Mouse (Mus musculus) G1E (cell line): Measurements from ENCODE around the gene Gfpt1. TPM values are rescaled to one million over a fixed set of nuclear protein-coding genes. Genes with fewer than 3 reads are reported as not detected.

ENCODE experiments used
- ATAC-seq: 2 replicates; pipeline ENCODE4 v1.8.0; 2016; ENCODE audit warnings: mild to moderate bottlenecking; ENCODE audit not compliant: insufficient number of reproducible peaks, poor library complexity, low FRiP score, severe bottlenecking; ENCODE audit errors: extremely low read depth
- DNase-seq: peaks from one replicate; pipeline ENCODE4 v3.0.0; 2012; ENCODE audit warnings: low spot score
- H3K27me3 ChIP-seq: 2 replicates; pipeline ENCODE4 v1.6.1; 2012; ENCODE audit warnings: mild to moderate bottlenecking, low read length, inconsistent platforms; ENCODE audit not compliant: insufficient read depth
- H3K36me3 ChIP-seq: replicated peaks from 2 replicates; pipeline ENCODE3; 2012; ENCODE audit warnings: mild to moderate bottlenecking, inconsistent platforms
- H3K4me1 ChIP-seq: 2 replicates; pipeline ENCODE4 v1.6.1; 2012; ENCODE audit warnings: low read depth, low read length, inconsistent platforms, mixed read lengths; ENCODE audit not compliant: insufficient read depth
- H3K4me3 ChIP-seq: 2 replicates; pipeline ENCODE4 v1.5.1; 2012; ENCODE audit warnings: low read depth, mild to moderate bottlenecking, inconsistent platforms, low read length, moderate library complexity, mixed read lengths
- H3K9me3 ChIP-seq: replicated peaks from 2 replicates; pipeline ENCODE4 v1.6.1; 2012; ENCODE audit warnings: inconsistent platforms
- CTCF ChIP-seq: IDR thresholded peaks from 2 replicates; pipeline ENCODE4 v1.5.1; 2012; ENCODE audit warnings: low read depth, low read length, inconsistent platforms, mixed read lengths
- GATA1 ChIP-seq: IDR thresholded peaks from 2 replicates; pipeline ENCODE4 v1.6.1; 2012; ENCODE audit warnings: borderline replicate concordance, low read length, inconsistent platforms, mixed read lengths
- GATA2 ChIP-seq: IDR thresholded peaks from 2 replicates; pipeline ENCODE4 v1.6.1; 2012; ENCODE audit warnings: low read depth, low read length, inconsistent platforms, borderline replicate concordance
- POLR2AphosphoS5 ChIP-seq: IDR thresholded peaks from 2 replicates; pipeline ENCODE4 v1.6.1; 2012; ENCODE audit warnings: low read depth, low read length, inconsistent platforms; ENCODE audit not compliant: insufficient replicate concordance
- TAL1 ChIP-seq: conservative IDR thresholded peaks from 2 replicates; pipeline ENCODE4 v1.6.1; 2012; ENCODE audit warnings: low read depth, low read length, inconsistent platforms, mixed read lengths
- polyA plus RNA-seq: library from polyadenylated mRNA; stranded (reverse); fragments of >175 nt; gene quantifications from 2 replicates; pipeline ENCODE4 v1.2.3, GENCODE M21; 2012
- total RNA-seq, 2 experiments: library from RNA; stranded (forward) in 1 of 2; stranded (reverse) in 1 of 2; fragments of 200-1000 nt in 1 of 2; fragments of >200 nt in 1 of 2; fragmentation: Nextera tagmentation in 1 of 2; gene quantifications; 2 replicates each; pipeline ENCODE4 v1.2.3; 2014 to 2017

Gene Gfpt1
- total and polyA plus RNA-seq, 3 experiments, result 78.7 to 196 (median 99.2) TPM

GRCm38 (mm10) chr6:87133520-87133919 lies 90.9 kb downstream of the Gfpt1 start:
- peaks cover 32% of the 10 kb centered on the region for H3K27me3 ChIP-seq
- H3K9me3 ChIP-seq, result peaks cover 5% of the 10 kb centered on the region; the same call in 1 of the 2 replicates
- no peak for TF ChIP-seq GATA1
- no peak for TF ChIP-seq GATA2
- no peak for TF ChIP-seq CTCF
- TF ChIP-seq TAL1, result no peak
- TF ChIP-seq POLR2AphosphoS5, result no peak
- no peak for DNase-seq
- no peak for ATAC-seq
- no peaks in the 10 kb centered on the region for H3K36me3 ChIP-seq
- no peak overlapping the region for H3K4me3 ChIP-seq
- peaks cover 4% of the 10 kb centered on the region for H3K4me1 ChIP-seq

- ATAC-seq, result no peak
- peaks cover 7% of the 10 kb centered on the region for H3K4me1 ChIP-seq
- no peak for TF ChIP-seq POLR2AphosphoS5
- TF ChIP-seq GATA1, result no peak
- no peak for TF ChIP-seq TAL1
- no peak for TF ChIP-seq CTCF
- no peak for TF ChIP-seq GATA2
- no peak for DNase-seq
- peaks cover 5% of the 10 kb centered on the region; the same call in 1 of the 2 replicates for H3K9me3 ChIP-seq
- H3K36me3 ChIP-seq, result no peaks in the 10 kb centered on the region
- peaks cover 29% of the 10 kb centered on the region for H3K27me3 ChIP-seq
- H3K4me3 ChIP-seq, result no peak overlapping the region
Observed at GRCm38 (mm10) chr6:87133966-87134546, 91.4 kb downstream of the Gfpt1 start.

- no peak for TF ChIP-seq POLR2AphosphoS5
- no peak for TF ChIP-seq GATA2
- no peak for TF ChIP-seq GATA1
- no peak for TF ChIP-seq TAL1
- no peak for TF ChIP-seq CTCF
- ATAC-seq (no peak), DNase-seq (no peak)
Observed at GRCm38 (mm10) chr6:87138479-87138878, 95.8 kb downstream of the Gfpt1 start.

GRCm38 (mm10) chr6:87139796-87140553 lies 97.3 kb downstream of the Gfpt1 start:
- ATAC-seq (no peak), DNase-seq (no peak)
- Histone ChIP-seq H3K4me1 (peaks cover 13% of the 10 kb centered on the region), H3K27me3 (peaks cover 49% of the 10 kb centered on the region), H3K4me3 (no peak overlapping the region), H3K36me3 (no peaks in the 10 kb centered on the region), H3K9me3 (no peaks in the 10 kb centered on the region)
- TF ChIP-seq CTCF (no peak), GATA2 (no peak), GATA1 (no peak), TAL1 (no peak), POLR2AphosphoS5 (no peak)

More at GRCm38 (mm10) chr6:87138479-87138878, 95.8 kb downstream of the Gfpt1 start:
- Histone ChIP-seq H3K4me3 (no peak overlapping the region), H3K36me3 (no peaks in the 10 kb centered on the region), H3K27me3 (peaks cover 52% of the 10 kb centered on the region), H3K9me3 (no peaks in the 10 kb centered on the region), H3K4me1 (peaks cover 13% of the 10 kb centered on the region)

Other genes with a start within 250 kb of the Gfpt1 start
- 0.68 and 3.5 TPM in 2 replicates for gene Anxa4, start 249.3 kb upstream of the Gfpt1 start, total RNA-seq (2014; fragmentation: Nextera tagmentation)
- gene Anxa4, start 249.3 kb upstream of the Gfpt1 start, total RNA-seq (2017), result 12.0 and 15.6 TPM in 2 replicates
- gene Anxa4, start 249.3 kb upstream of the Gfpt1 start, polyA plus RNA-seq, result 1.0 TPM in 2 replicates
- gene Aak1, start 193.3 kb upstream of the Gfpt1 start, total RNA-seq (2014; fragmentation: Nextera tagmentation), result 181 and 183 TPM in 2 replicates
- gene Aak1, start 193.3 kb upstream of the Gfpt1 start, total RNA-seq (2017), result 14.6 and 15.8 TPM in 2 replicates
- 36.3 and 41.0 TPM in 2 replicates for gene Aak1, start 193.3 kb upstream of the Gfpt1 start, polyA plus RNA-seq
- gene Nfu1, start 33.6 kb upstream of the Gfpt1 start, total RNA-seq (2014; fragmentation: Nextera tagmentation), result 79.6 and 97.1 TPM in 2 replicates
- 116 and 126 TPM in 2 replicates for gene Nfu1, start 33.6 kb upstream of the Gfpt1 start, total RNA-seq (2017)
- gene Nfu1, start 33.6 kb upstream of the Gfpt1 start, polyA plus RNA-seq, result 112 and 123 TPM in 2 replicates
- not detected in 2 replicates for gene D6Ertd527e, start 61.9 kb downstream of the Gfpt1 start, total RNA-seq (2014; fragmentation: Nextera tagmentation)
- 0.06 and 0.16 TPM in 2 replicates for gene D6Ertd527e, start 61.9 kb downstream of the Gfpt1 start, total RNA-seq (2017)
- 0.14 TPM in 1 of 2 replicates, not detected in the other for gene D6Ertd527e, start 61.9 kb downstream of the Gfpt1 start, polyA plus RNA-seq